Mouse (Mus musculus) lung, postnatal 0 days (tissue): ENCODE measurements around the gene Gab2.

Experiments used
- CTCF ChIP-seq: IDR thresholded peaks from 2 replicates; pipeline ENCODE4 v1.5.1; 2016; ENCODE audit warnings: antibody characterized with exemption, mild to moderate bottlenecking
- EP300 ChIP-seq: IDR thresholded peaks from 2 replicates; pipeline ENCODE4 v1.6.1; 2016; ENCODE audit warnings: antibody characterized with exemption, mild to moderate bottlenecking, control low read depth

DNA sequence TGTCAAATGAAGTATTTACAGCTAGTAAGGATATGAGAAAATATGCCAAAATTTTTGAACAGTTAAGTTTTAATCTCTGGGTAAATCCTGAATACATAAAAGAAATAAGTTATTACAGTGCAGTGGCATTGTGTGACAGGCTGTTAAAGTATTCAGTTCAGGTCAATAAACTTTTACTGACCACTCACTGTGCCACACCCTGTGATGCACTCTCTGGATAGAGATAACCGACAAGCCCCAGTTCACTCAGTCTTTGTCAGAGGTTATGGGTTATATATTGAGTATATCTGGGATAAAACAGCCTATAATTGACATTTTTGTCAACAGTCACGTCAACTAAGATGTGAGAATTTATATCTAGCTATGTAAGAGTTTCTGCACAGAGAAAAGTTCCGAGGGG is 9.9 kb upstream of the Gab2 start:
- TF ChIP-seq CTCF (no peak), EP300 (no peak)
